Mouse (Mus musculus) adrenal gland, postnatal 25 days (tissue): ENCODE results near the gene Samd4b. TPM values are rescaled to one million over a fixed set of nuclear protein-coding genes. Genes with fewer than 3 reads are reported as not detected.
A peak's percentile ranks its signal among the peaks of the same experiment; 100 is the strongest.
"Not testable (repeated sequence)": the region's sequence is repeated elsewhere in the genome, so short reads cannot be mapped to it uniquely, and the experiment has no call there.

Experiments
- DNase-seq: peaks from one replicate; pipeline ENCODE4 v3.0.0; 2021; ENCODE audit warnings: mixed read lengths
- total RNA-seq: library from RNA; stranded (reverse); gene quantifications from 2 replicates; pipeline ENCODE4 v1.2.3, GENCODE M21; 2021

Gene Samd4b
- total RNA-seq, 1 experiment from 2014 or later = 69.4 TPM

- no peak for DNase-seq
Observed at GRCm38 (mm10) chr7:28561967-28562366, 36.0 kb downstream of the Samd4b start.

- no peak for DNase-seq
Observed at GRCm38 (mm10) chr7:28560856-28561255, 37.1 kb downstream of the Samd4b start.

- DNase-seq = peak; percentile 54
Observed at GRCm38 (mm10) chr7:28558486-28558885, 39.5 kb downstream of the Samd4b start.

- DNase-seq = no peak
Observed at GRCm38 (mm10) chr7:28557708-28558107, 40.2 kb downstream of the Samd4b start.

- no peak for DNase-seq
Observed at GRCm38 (mm10) chr7:28557069-28557468, 40.9 kb downstream of the Samd4b start.

GRCm38 (mm10) chr7:28555939-28556535 is 41.9 kb downstream of the Samd4b start:
- no peak for DNase-seq

- DNase-seq = no peak
Observed at GRCm38 (mm10) chr7:28553076-28553475, 44.9 kb downstream of the Samd4b start.

GRCm38 (mm10) chr7:28547628-28548027 is 50.3 kb downstream of the Samd4b start:
- no peak for DNase-seq

GRCm38 (mm10) chr7:28547154-28547553 is 50.8 kb downstream of the Samd4b start, which contains the start of gene Nccrp1:
TSS of gene Nccrp1 (minus strand) at chr7:28547254.
- no peak for DNase-seq

GRCm38 (mm10) chr7:28546649-28547048 is 51.3 kb downstream of the Samd4b start:
- DNase-seq = no peak

GRCm38 (mm10) chr7:28545891-28546210 is 52.1 kb downstream of the Samd4b start:
- no peak for DNase-seq

GRCm38 (mm10) chr7:28545048-28545890 is 52.7 kb downstream of the Samd4b start:
- no peak for DNase-seq

GRCm38 (mm10) chr7:28544051-28544601 is 53.8 kb downstream of the Samd4b start:
- DNase-seq = no peak

GRCm38 (mm10) chr7:28540526-28540925 is 57.4 kb downstream of the Samd4b start, which contains the start of gene Sycn:
TSS of gene Sycn (plus strand) at chr7:28540885.
- DNase-seq = no peak

GRCm38 (mm10) chr7:28538886-28539285 is 59.1 kb downstream of the Samd4b start:
- not testable (repeated sequence) for DNase-seq

- DNase-seq = no peak
Observed at GRCm38 (mm10) chr7:28532005-28532404, 65.9 kb downstream of the Samd4b start.

GRCm38 (mm10) chr7:28527922-28528719 is 69.8 kb downstream of the Samd4b start:
- DNase-seq = peak; percentile 89

GRCm38 (mm10) chr7:28522536-28522935 is 75.4 kb downstream of the Samd4b start, which contains the start of gene Ifnl3:
TSS of gene Ifnl3 (plus strand) at chr7:28522836.
- not testable (repeated sequence) for DNase-seq

- DNase-seq = no peak
Observed at GRCm38 (mm10) chr7:28511441-28511840, 86.5 kb downstream of the Samd4b start.

- DNase-seq = not testable (repeated sequence)
Observed at GRCm38 (mm10) chr7:28510405-28510974, 87.5 kb downstream of the Samd4b start, which contains the start of gene Ifnl2. TSS of gene Ifnl2 (minus strand) at chr7:28510455.

GRCm38 (mm10) chr7:28509121-28509520 is 88.8 kb downstream of the Samd4b start:
- not testable (repeated sequence) for DNase-seq

- peak; percentile 50 for DNase-seq
Observed at GRCm38 (mm10) chr7:28505585-28505984, 92.4 kb downstream of the Samd4b start.
